Mouse (Mus musculus) gastrocnemius, adult 2 months (tissue): ENCODE results near the gene Agbl2. TPM values are rescaled to one million over a fixed set of nuclear protein-coding genes. Genes with fewer than 3 reads are reported as not detected.

Experiments used
- DNase-seq: peaks from one replicate; pipeline ENCODE4 v3.0.0; 2022
- H3K27ac ChIP-seq: fragments of 200-600 bp; 2 replicates; pipeline ENCODE4 v1.8.1; 2022; ENCODE audit warnings: mild to moderate bottlenecking
- H3K4me3 ChIP-seq: fragments of 200-600 bp; 2 replicates; pipeline ENCODE4 v1.8.1; 2022; ENCODE audit warnings: mild to moderate bottlenecking, moderate library complexity
- CTCF ChIP-seq: fragments of 200-600 bp; IDR thresholded peaks from 2 replicates; pipeline ENCODE4 v1.8.1; 2022; ENCODE audit warnings: antibody characterized with exemption, mild to moderate bottlenecking, moderate library complexity
- intact Hi-C: fragments of 180-260 bp; cut with DNase I; formaldehyde crosslinking; loops from one replicate; pipeline ENCODE4 v1.15.1; 2025
- total RNA-seq, 2 experiments: library from RNA; stranded (reverse); gene quantifications; 2 replicates each; pipeline ENCODE4 v1.2.3; 2021

The Agbl2 gene
- total RNA-seq, 2 experiments from 2014 or later = 0.18 to 0.20 TPM

DNA sequence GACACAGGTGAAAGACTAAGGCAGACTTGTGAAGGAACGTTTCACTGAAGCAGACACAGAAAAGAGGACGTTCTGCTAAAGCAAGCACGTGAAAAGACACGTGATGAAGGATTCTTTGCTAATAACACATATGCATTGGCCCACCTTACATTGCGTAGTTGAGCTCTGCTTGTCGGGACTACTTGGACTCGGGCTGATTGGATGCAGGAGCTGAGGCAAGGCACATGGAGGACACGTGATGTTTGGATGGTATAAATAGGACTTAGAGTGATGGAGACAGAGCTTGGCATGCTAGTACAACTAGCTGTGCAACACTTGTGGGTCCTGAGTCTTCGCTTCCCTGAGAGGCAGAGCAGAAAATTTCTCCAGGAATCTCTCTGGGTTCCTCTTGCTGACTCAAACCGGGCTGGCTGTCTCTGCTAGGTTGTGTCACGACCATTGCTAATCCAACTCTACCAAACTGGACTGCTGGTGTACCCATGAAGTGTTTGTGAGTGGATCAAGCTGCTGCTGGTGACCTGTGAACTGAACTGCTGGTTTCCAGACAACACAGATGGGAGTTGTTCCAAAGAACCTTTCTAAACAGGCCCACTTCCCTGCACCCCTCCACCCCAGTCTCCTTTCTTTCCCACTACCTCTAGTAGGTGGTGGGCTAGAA, 43.1 kb downstream of the Agbl2 start:
- no peak for TF ChIP-seq CTCF
- Histone ChIP-seq H3K27ac (no peak overlapping the region), H3K4me3 (no peak overlapping the region)
- DNase-seq = no peak
- intact Hi-C loops = no loop called here

DNA sequence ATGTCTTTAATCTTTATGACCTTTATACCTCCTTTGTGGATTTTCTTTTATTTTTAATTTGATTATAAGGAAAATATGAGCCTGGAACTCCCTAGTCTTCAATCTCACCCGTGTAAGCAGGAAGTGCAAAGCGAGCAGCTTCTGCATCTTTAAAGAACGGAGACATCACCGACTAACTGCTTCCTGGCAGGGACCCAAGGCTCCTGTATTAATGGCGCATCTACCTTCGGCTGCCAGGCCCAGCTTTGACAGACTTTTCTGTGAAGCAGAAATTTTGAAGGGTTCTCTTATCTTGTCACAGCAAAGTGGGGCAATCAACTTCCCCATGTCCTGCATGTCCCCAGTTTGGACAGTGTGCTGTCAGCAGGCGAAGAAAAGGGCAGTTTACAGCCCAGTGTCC, 46.2 kb downstream of the Agbl2 start:
- Histone ChIP-seq H3K4me3 (no peak overlapping the region), H3K27ac (no peak overlapping the region)
- DNase-seq = no peak
- intact Hi-C loops = no loop called here
- TF ChIP-seq CTCF = no peak

DNA sequence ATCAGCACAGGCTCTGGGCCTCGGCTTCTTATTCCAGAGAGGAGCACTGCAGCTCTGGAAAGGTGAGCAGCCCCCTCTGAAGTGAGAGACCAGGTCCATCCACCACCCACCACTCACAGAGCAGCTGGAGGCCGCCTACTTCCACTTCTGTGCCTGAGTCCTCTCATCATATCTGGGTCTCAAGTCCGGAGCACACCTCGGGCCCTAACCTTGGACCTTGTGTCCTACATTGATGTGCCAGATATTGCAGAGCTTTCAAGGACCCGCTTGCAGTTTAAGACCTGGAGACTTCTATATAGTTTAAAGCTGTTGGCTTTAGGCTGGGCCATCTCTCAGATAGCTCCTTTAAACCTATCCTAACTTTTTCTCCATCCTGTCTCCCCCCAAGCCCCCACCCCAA, 51.0 kb downstream of the Agbl2 start:
- TF ChIP-seq CTCF = no peak
- intact Hi-C loops = no loop called here
- no peak overlapping the region for H3K4me3 ChIP-seq
- no peak for DNase-seq
- H3K27ac ChIP-seq = no peak overlapping the region

DNA sequence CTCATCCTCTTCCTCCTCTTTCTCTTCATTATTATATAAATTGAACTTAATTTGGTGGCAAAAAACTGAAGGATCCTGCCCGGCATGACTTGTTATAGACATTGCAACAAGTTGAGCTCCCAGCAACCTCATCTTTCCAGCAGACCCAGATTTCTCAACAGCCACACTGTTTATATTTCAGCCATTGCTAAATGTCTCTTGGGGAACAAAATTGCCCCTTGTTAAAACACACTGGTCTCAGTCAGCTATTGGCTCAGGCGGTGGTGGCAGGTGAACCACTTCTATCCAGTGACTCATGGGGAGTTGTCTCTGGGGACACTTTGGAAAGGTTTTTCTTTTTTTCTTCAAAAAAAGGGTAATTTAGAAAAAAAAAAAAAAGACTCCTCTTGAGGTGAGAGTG, 56.1 kb downstream of the Agbl2 start:
- Histone ChIP-seq H3K27ac (no peak overlapping the region), H3K4me3 (no peak overlapping the region)
- TF ChIP-seq CTCF = no peak
- no peak for DNase-seq
- intact Hi-C loops = no loop called here

DNA sequence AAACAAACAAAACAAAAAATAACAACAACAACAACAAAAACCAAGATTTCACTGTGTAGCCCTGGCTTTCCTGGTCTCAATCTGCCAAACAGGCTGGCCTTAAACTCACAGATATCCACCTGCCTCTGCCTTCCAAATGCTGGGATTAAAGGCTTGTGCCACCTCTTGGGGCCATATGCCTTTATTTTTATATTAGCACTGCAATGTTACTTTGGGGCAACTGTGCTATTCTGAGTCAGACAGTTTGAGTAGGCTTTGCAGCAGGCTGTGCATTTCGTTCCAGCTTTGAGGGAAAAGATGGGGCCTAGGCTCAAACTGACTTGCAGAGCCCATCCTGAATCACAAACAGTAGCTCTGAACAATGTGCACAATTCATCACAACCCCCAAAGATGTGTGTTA, 61.1 kb downstream of the Agbl2 start:
- DNase-seq = no peak
- intact Hi-C loops = no loop called here
- H3K27ac ChIP-seq = no peak overlapping the region

DNA sequence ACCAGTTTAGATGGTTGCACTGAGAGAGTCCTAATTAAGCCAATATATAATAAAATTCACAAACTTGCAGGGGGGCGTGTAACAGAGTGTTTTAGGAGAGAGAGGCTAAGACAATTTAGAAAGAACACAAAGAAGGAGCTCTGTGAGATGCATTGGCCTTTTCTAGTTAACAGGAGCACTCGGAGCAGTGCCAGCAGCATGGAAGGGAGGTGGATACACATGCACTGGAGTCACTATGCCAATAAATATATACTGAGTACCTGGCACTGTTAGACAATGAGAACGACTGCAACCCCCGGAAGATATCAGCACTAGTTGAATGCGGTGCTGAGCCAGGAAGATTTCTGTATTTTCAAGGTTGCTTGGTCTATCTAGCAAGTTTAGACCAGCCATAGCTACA, 61.7 kb downstream of the Agbl2 start:
- TF ChIP-seq CTCF = no peak
- DNase-seq = no peak
- no peak overlapping the region for H3K4me3 ChIP-seq
- no peak overlapping the region for H3K27ac ChIP-seq
- intact Hi-C loops = no loop called here

More for the DNA sequence above, 61.1 kb downstream of the Agbl2 start:
- no peak overlapping the region for H3K4me3 ChIP-seq
- no peak for TF ChIP-seq CTCF

DNA sequence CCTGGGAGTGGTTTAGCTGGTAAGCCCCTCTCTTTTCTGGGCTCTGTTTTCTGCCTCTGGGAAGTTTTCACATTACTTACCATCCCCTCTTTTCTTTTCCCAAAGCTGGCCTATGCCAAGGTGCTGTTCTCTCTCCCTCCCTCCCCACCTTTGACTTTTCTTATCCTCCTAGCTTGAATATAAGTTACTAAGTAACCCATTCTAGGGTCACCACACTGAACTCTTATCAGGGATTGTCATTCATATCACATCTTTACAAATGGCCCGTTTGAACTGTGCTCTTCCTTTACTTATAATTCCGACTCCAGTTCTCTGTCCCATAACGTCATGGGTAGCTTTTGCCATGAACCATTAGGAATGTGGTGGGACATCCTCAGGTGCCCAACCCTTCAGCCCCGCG, 62.7 kb downstream of the Agbl2 start:
- Histone ChIP-seq H3K4me3 (no peak overlapping the region), H3K27ac (no peak overlapping the region)
- no peak for TF ChIP-seq CTCF
- intact Hi-C loops = no loop called here
- DNase-seq = no peak

DNA sequence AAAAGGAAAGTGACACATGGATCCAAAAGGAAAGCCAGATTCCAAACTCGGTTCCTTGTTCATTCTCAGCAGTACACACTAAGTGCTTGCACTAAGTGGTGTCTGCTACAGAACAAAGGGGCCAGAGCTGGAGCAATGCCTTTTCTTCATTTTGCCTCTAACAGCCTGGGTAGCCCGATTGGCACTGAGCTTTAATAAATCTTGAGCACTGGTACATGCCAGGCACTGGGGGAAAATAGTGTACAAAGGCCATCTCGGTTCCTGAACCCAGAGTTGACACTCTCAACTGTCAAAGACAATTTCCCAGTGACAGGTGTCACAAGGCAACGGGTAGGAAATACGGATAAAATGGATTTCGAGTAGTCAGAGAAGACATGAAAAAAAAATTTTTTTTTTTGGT, 63.6 kb downstream of the Agbl2 start:
- H3K4me3 ChIP-seq = peak overlapping the region; percentile 86
- DNase-seq = no peak
- intact Hi-C loops = no loop called here

DNA sequence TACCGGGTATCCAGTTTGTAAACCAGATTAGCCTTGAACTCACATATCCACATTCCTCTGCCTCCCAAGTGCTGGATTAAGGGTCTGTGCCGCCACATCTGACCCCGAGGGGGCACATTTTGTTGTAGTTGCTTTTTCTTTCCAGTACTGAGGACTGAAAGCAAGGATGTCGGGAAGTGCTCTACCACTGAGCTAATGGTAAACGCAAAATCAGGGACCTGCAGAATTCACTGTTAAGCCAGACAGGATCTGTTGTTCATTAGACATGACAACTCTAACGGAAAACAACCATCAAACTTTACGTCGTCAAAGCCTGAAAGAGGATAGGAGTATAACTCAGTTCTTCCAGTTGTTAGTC, 64.0 kb downstream of the Agbl2 start:
- Histone ChIP-seq H3K27ac (peak overlapping the region; percentile 96), H3K4me3 (peak overlapping the region; percentile 86)
- no peak for TF ChIP-seq CTCF
- peak; percentile 33 for DNase-seq
- intact Hi-C loops = no loop called here

More for the DNA sequence above, 63.6 kb downstream of the Agbl2 start:
- peak overlapping the region; percentile 96 for H3K27ac ChIP-seq
- no peak for TF ChIP-seq CTCF

DNA sequence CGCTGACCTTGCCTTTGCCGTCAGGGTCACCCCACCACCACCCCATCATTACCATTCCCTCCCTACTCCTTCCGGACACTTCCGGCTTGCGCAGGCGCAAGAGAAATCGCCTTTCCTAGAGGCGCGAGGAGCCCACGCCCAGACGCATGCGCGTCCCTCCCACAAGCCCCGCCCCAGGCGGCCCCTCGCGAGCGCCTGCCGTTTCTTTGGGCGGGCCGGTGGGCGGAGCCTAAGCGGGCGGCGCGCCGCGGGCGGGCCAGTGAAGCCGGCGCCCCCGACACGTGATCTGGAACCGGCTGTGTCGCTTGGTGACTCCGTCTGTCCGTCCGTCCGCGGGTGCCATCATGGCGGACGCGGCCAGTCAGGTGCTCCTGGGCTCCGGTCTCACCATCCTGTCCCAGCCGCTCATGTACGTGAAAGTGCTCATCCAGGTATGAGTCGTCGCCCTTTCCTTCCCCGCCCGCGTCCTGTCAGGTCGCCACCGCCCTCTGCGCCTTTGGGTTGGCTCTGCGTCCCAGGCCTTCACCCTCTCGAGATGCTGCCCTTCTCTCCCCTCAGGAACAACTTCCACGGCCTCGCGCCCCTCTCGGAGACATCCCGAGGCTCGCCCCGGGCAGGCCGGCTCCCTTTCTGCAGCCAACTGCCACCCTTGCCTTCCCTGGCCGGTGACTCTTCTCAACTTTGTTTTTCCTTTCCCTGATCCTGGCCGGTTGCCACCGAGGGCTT, 64.6 kb downstream of the Agbl2 start, which contains the start of gene Mtch2:
Gene Mtch2 (plus strand): TSS at position 201 of the 726 bp plus-strand sequence.
- TF ChIP-seq CTCF = no peak
- DNase-seq = peak; percentile 100
- peak within 1 kb of the TSS; percentile 86 for H3K4me3 ChIP-seq
- intact Hi-C loops = no loop called here
- H3K27ac ChIP-seq = peak within 1 kb of the TSS; percentile 96

DNA sequence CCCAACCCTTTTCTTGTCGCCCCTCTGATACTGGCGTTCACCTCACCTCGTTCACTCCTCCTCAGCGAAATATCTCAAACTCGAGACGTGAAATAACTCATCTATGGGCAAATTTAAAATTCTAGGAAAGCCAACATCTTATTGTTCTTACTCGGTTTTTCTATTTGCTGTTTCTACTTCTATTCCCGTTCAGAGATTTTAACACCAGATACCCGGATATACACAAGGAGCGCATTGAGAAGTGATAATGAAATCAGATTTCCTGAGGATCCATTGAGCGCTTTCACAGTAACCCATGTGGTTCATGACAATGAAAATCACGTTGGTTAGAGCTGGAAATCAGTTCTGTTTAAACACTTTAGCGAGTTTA, 65.1 kb downstream of the Agbl2 start:
- intact Hi-C loops = no loop called here

DNA sequence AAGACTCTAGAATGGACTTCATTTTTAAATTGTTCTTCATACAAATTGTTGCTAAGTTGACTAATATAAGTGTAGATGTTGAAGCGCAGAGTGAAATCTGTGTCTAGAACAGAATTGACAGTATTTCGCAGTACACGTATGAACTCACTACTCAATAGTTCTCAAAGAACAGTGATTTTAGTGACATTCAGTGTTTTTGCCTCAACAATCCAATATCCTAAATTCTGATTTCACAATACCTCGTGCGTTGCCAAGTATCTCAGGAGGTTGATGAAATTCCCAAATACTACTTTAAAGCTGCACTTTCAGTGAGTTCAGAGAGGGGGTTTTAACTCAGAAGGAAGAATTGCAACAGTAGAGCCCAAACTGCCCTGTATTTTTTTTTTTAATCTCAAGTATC, 65.8 kb downstream of the Agbl2 start:
- Histone ChIP-seq H3K27ac (peak overlapping the region; percentile 96; the same call in 1 of the 2 replicates), H3K4me3 (peak overlapping the region; percentile 86)
- no peak for DNase-seq
- intact Hi-C loops = no loop called here
- TF ChIP-seq CTCF = no peak

More for the DNA sequence above, 65.1 kb downstream of the Agbl2 start:
- Histone ChIP-seq H3K4me3 (peak overlapping the region; percentile 86), H3K27ac (peak overlapping the region; percentile 96)
- no peak for TF ChIP-seq CTCF
- DNase-seq = no peak

DNA sequence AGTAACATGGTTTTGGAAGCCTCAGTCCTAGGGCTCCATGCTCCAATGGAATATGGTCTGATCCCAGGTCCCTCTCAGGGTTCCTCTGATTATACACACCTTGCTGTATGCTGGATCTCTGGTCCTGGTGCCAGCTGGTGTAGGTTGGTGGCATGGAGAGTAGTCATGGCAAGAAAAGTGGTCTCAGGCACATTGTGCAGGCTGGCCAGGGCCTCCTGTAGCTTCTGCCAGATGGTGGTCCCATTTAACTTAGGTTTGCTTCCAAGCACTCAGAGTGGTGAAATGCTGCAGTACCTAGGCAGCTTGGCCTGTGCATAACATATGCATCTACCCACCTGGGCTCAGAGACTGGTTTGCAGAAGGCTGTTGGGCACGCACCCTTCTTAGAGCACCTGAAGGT, 67.9 kb downstream of the Agbl2 start:
- Histone ChIP-seq H3K4me3 (no peak overlapping the region), H3K27ac (no peak overlapping the region)
- TF ChIP-seq CTCF = no peak
- intact Hi-C loops = no loop called here
- no peak for DNase-seq

DNA sequence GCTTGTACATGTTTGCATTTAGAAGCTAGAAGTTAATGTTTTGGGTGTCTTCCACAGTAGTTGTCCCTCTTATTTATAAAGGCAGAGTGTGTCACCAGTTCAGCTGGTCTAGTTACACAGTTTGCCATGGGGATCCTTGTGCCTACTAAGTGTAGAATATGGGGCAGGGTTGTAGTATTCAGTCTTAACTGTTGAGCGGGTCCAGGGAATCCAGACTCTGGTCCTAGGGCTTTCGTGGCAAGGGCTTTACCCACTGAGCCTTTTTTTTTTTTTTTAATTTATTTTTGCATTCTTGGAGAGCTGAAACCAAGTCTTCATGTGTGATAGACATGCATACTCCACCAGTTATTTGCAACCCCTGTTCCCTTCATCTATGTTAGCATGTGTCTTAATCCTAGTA, 79.0 kb downstream of the Agbl2 start:
- no peak overlapping the region for H3K4me3 ChIP-seq
- DNase-seq = no peak
- H3K27ac ChIP-seq = no peak overlapping the region
- intact Hi-C loops = no loop called here
- TF ChIP-seq CTCF = no peak
